Mouse (Mus musculus): ENCODE measurements at regions not wholly inside any gene's neighbourhood (a gene's known extent, or its start where the extent isn't known, plus 50 kb on each side); places are given as distances from the start of the nearest gene placed in this dataset.
"Not testable (repeated sequence)": the region's sequence is repeated elsewhere in the genome, so short reads cannot be mapped to it uniquely, and the experiment has no call there.

- no peak for DNase-seq (ENCODE audit: low read depth, low spot score)
These were observed 567.3 kb downstream of the Cntn3 start for GRCm38 (mm10) chr6:102005627-102006026.

DNA sequence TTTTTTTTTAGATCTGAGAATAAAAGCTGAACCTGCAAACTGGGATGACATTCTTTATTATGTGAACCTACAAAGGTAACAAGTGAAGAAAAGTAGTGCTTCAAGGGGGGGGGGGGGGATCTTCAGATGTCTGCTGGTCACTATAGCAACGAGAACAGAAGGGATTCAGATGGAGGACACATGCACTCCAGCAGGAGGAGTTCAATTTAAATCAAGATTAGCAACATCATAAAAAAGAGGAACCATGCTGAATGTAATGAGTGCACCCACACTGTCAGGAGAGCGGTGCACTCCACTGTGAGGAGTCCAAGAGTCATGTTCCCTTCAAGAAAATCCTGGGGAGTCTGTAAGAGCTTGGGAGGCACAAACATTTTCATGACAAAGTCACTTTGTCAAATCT lies 574.7 kb downstream of the Cntn3 start:
- no peak for DNase-seq (ENCODE audit: low read depth, low spot score)

GRCm38 (mm10) chr6:101997629-101998028 lies 575.3 kb downstream of the Cntn3 start:
- DNase-seq (ENCODE audit: low read depth, low spot score), result no peak

DNA sequence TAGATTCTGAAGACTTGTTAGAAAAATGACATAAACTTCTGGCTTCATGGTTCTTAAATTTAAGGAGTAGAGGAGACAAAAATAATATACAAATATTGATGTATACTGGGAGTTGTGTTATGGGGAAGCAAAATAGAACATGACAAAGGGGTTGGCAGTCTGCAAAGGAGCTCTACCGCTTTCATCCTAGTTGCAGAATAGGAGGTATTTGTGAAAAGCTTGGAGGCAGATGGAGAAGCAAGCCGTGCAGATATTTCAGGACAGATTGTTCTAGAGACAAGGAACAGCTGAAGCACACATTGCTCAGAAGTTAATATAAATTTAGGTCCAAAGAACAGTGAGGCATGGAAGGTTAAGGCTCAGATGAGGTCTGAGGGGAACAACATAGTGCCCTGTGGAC lies 580.1 kb downstream of the Cntn3 start:
- DNase-seq (ENCODE audit: low read depth, low spot score), result no peak

DNA sequence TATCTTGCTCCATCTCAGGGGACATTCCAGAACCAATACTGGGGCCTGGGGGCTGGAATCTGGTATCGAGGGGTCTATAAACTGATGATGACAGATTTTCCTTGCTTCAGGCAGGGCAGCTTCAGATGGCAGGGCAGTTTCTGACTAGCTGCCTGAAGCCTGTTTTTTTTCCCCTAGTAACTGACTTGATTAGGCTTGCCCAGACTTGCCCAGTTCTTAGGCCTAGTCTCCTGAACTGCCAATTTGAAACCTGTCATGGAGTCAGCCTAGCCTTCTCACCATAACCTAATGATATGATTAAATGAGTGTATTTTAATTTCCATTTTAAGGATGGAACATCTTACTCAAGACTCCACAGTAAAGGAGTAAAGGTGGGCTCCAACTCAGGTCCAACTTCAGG lies 591.2 kb downstream of the Cntn3 start:
- no peak for DNase-seq (ENCODE audit: low read depth, low spot score)

DNA sequence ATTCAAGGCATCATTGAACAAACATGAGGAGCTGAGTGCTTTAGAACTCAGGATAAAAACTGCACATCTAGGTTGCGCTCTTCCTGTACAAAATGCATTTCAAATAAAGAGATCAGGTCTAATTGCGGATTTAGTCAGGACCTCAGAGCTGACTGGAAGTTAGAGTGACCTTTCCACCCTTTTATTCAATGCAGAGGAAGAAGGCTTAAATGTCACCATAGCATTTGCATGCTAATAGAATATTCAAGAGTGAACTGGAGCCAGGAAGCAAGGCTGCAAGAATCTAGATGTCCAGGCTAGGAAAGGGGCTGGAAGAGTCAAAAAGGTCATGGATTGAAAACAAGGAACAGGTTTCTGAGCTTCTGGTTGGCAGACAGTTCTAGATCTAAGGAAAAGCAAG lies 593.7 kb downstream of the Cntn3 start:
- no peak for DNase-seq (ENCODE audit: low read depth, low spot score)

GRCm38 (mm10) chr6:101964941-101965340 lies 587.2 kb upstream of the Pdzrn3 start:
- no peak for DNase-seq (ENCODE audit: low read depth, low spot score)

GRCm38 (mm10) chr6:101961476-101961875 lies 583.8 kb upstream of the Pdzrn3 start:
- DNase-seq (ENCODE audit: low read depth, low spot score), result not testable (repeated sequence)

DNA sequence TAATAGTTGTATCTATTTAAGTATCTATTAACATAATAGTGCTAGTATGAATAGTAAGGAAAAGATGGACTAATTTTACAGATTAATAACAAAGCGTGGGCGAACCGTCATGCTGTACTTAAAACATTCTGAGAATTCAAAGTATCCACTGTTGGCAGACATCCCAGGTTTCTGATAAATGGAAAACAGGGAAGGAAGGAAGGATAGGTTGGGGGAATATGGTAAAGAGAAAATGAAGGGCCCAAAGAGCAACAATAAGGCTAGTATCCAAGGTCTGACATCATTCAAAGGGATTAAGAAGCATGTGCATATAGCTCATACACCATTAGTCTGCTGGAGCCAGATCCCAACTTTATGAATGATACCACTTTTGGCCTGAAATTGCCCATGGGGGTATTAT lies 572.0 kb upstream of the Pdzrn3 start:
- DNase-seq (ENCODE audit: low read depth, low spot score), result no peak

DNA sequence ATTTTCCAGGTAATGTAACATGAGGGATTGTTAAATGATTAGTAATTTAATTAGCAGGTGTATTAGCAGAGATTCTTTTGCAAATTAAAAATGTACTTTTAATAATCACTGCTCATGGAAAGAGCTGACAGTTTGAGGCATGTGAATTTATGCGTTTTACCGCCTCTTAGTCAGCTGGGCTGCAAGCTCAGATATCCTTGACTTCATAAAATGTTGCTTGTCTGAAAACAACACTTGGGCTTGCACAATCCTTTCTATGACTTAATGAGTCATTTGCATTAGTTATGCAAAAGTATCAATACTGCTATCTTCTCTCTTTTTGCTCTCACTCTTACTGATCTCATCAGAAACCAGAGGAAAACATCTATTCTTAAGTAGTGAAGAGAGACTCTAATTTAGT lies 571.3 kb upstream of the Pdzrn3 start:
- DNase-seq (ENCODE audit: low read depth, low spot score), result no peak

DNA sequence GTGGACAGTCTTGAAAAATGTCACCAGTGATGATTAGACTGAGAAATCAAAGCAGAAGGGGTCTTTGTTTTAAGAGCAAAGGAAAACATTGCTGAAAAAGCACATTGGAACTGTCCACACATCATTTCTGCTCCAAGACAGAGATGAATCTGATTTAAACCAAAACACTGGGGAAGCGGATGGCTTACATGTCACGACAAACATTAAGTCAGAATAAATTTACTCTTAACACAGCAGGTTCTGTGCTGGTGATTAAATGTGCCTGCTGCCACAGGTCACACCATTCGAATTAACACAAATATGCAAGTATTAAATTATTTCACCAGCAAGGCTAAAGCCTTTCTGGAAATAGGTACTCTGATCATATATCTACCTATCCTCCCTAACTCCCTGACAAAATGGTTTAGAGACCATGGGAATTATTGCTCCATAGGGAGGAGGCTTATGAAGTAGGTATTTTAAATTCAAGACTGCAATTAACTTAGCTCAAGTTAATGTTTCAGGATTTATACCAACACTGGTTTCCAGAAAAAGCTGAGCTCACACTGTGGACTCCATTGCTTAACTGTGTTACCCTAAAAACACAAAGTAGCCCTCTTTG lies 562.7 kb upstream of the Pdzrn3 start:
- no peak for DNase-seq (ENCODE audit: low read depth, low spot score)

GRCm38 (mm10) chr6:101938393-101938985 lies 560.8 kb upstream of the Pdzrn3 start:
- DNase-seq (ENCODE audit: low read depth, low spot score), result no peak

DNA sequence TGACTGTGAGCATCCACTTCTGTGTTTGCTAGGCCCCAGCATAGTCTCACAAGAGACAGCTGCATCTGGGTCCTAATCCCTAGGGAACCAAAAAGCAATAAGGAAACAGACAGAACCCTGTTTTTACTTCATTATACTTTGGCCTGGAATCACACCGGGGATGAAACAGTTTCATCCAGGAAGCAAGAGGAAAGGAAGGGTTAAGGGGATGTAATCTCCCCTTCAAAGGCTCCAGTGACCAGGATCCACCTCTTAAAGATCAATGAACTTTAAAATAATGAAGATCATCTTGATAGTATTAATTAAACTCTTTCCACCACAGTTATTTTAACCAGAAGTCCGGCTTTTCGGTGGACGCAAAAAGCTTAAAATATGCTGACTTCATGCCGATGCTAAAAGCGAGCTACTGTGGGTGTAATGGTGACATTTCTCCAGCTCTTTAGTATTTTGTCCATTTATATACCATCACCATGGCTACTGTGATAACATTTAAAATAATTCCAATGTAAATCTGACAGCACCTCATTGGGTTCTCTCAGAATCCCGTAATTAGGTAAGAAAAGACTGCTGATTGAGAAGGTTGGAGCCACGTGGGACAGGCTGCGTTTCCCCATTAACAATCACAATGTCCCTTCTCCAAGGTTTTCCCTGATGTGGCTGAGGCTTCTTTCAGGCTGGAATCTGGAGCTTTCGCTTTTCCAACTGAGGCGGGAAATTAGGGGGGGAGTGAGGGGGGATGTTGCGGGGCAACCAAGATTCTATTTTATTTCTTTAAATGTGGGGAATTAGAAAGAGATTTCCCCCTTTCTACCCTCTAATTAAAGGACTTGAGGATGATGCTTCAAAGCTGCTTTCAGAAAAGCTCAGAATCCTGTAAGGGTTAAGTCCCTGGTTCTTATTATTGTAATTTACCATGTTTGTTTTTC lies 560.0 kb upstream of the Pdzrn3 start:
- no peak for DNase-seq (ENCODE audit: low read depth, low spot score)

DNA sequence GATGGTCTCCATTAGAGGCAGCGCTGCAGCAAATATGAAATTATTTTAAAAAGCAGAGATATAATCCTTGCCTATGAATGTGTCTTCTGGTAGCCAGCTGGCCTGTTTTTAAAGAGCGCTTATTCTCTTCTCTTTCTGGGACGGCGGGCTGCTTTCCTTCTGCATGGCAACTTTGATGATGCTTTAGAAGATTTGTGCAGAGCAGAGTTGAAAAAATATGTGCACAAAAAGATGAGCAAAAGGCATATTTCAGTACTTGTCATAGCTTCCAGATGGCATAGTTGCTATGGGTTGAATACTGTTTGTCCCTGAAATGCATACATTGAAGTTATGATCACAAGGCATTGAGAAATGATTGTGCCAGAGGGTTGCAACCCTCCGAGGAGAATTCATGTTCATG lies 554.1 kb upstream of the Pdzrn3 start:
- DNase-seq (ENCODE audit: low read depth, low spot score), result no peak

DNA sequence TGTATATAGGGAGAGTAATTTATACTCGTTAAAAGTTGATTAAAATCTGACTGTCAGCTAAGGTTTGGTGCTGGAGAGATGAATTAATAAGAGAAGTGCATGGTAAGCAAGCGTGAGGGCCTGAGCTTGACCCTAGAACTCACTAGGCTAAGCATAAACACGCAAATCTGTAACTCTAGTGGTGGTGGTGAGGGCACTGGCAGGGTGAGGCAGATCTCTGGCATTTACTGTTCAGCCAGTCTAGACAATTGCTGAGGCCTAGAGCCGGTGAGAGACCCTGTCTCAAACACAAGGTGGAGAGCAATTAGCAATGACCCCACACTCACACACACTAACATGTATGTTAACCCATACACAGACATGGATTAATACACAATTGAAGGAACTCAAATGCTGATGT lies 544.0 kb upstream of the Pdzrn3 start:
- no peak for DNase-seq (ENCODE audit: low read depth, low spot score)

DNA sequence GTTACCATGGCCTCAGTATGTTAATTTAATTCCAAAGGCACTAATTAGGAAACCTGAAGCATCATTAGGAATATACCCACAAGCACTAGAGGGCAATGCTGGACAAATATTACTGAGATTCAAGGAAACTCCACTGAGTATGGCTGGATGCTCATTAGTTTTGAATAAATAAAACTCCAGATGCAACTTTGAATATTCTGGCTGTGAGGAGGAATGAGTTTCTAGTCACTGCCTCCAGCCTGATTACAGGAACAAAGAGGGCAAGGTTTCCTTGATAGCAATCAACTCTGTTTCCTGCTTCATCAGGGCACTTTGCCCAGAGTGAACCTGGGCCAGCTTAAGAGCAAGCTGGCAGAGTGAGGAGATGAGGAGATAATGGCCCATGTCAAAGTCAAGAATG lies 543.5 kb upstream of the Pdzrn3 start:
- DNase-seq (ENCODE audit: low read depth, low spot score), result no peak

DNA sequence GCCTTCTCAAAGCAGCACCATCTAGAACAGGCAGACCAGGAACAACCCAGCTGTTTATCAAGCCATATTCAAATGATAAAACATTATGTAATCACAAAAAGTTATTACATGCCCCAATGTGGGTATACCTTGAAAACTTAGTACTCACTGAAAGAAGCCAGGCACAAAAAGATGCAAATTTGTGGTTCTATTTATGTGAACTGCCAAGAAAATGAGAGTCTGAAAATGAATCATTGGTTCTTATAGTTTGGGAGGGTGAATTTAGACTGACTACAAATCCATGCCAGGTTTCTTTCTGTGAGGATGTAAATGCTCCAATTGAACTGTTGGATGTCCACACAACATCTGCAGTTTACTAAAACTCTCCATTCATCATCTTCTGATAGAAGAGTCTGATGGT lies 541.2 kb upstream of the Pdzrn3 start:
- DNase-seq (ENCODE audit: low read depth, low spot score), result no peak

GRCm38 (mm10) chr6:101905029-101905342 lies 527.3 kb upstream of the Pdzrn3 start:
- DNase-seq (ENCODE audit: low read depth, low spot score), result no peak

- no peak for DNase-seq (ENCODE audit: low read depth, low spot score)
These were observed 526.7 kb upstream of the Pdzrn3 start for GRCm38 (mm10) chr6:101904234-101905028.

- no peak for DNase-seq (ENCODE audit: low read depth, low spot score)
These were observed 524.6 kb upstream of the Pdzrn3 start for GRCm38 (mm10) chr6:101902276-101902675.

GRCm38 (mm10) chr6:101898544-101898943 lies 520.8 kb upstream of the Pdzrn3 start:
- no peak for DNase-seq (ENCODE audit: low read depth, low spot score)

- DNase-seq (ENCODE audit: low read depth, low spot score), result no peak
These were observed 513.0 kb upstream of the Pdzrn3 start for GRCm38 (mm10) chr6:101890655-101891054.

All from retina, adult 2 months (tissue).